Mouse (Mus musculus) cerebellum, postnatal 14 days (tissue): ENCODE data around the gene Foxp1.
A peak's percentile ranks its signal among the peaks of the same experiment; 100 is the strongest.

ENCODE experiments used
- DNase-seq, 2 experiments: peaks; one replicate each; pipeline ENCODE4 v3.0.0; 2021; ENCODE audit warnings: mixed read lengths in 2 of 2

The Foxp1 gene

GRCm38 (mm10) chr6:99383846-99384472, 138.6 kb downstream of the Foxp1 start:
- DNase-seq = no peak

GRCm38 (mm10) chr6:99380146-99380545, 142.4 kb downstream of the Foxp1 start:
- no peak for DNase-seq

GRCm38 (mm10) chr6:99378997-99379710, 143.4 kb downstream of the Foxp1 start:
- no peak for DNase-seq

GRCm38 (mm10) chr6:99377716-99378115, 144.8 kb downstream of the Foxp1 start:
- DNase-seq = peak; percentile 30 to 41

GRCm38 (mm10) chr6:99377131-99377530, 145.4 kb downstream of the Foxp1 start:
- DNase-seq = peak; percentile 27 to 58

- DNase-seq = no peak
These were observed 145.8 kb downstream of the Foxp1 start for GRCm38 (mm10) chr6:99376721-99377120.

- DNase-seq = peak; percentile 41 to 59
These were observed 146.7 kb downstream of the Foxp1 start for GRCm38 (mm10) chr6:99375865-99376264.

GRCm38 (mm10) chr6:99375376-99375775, 147.1 kb downstream of the Foxp1 start:
- no peak for DNase-seq

- DNase-seq = peak in 1 of 2 experiments; percentile 18
These were observed 147.9 kb downstream of the Foxp1 start for GRCm38 (mm10) chr6:99374448-99375271.

- no peak for DNase-seq
These were observed 150.1 kb downstream of the Foxp1 start for GRCm38 (mm10) chr6:99372427-99372826.

- DNase-seq = no peak
These were observed 150.5 kb downstream of the Foxp1 start for GRCm38 (mm10) chr6:99372016-99372415.

- peak in 1 of 2 experiments; percentile 19 for DNase-seq
These were observed 152.6 kb downstream of the Foxp1 start for GRCm38 (mm10) chr6:99369931-99370330.

GRCm38 (mm10) chr6:99369156-99369555, 153.4 kb downstream of the Foxp1 start:
- DNase-seq = no peak

GRCm38 (mm10) chr6:99368118-99368753, 154.3 kb downstream of the Foxp1 start:
- DNase-seq = no peak

GRCm38 (mm10) chr6:99364545-99364944, 158.0 kb downstream of the Foxp1 start:
- DNase-seq = peak; percentile 19 to 49

- peak in 1 of 2 experiments; percentile 14 for DNase-seq
These were observed 161.9 kb downstream of the Foxp1 start for GRCm38 (mm10) chr6:99360581-99360980.

- no peak for DNase-seq
These were observed 162.6 kb downstream of the Foxp1 start for GRCm38 (mm10) chr6:99359765-99360499.

- DNase-seq = no peak
These were observed 163.4 kb downstream of the Foxp1 start for GRCm38 (mm10) chr6:99359036-99359698.

GRCm38 (mm10) chr6:99357931-99358330, 164.6 kb downstream of the Foxp1 start:
- no peak for DNase-seq

- no peak for DNase-seq
These were observed 168.2 kb downstream of the Foxp1 start for GRCm38 (mm10) chr6:99354338-99354737.

- DNase-seq = no peak
These were observed 169.1 kb downstream of the Foxp1 start for GRCm38 (mm10) chr6:99353441-99353840.

GRCm38 (mm10) chr6:99350566-99350965, 172.0 kb downstream of the Foxp1 start:
- no peak for DNase-seq
